In genomic region chr16:91352749-91353148, GRCm38 (mm10) we compare ENCODE assay signal across 11 mouse cellular contexts. TPM values are rescaled to one million over a fixed set of nuclear protein-coding genes. Genes with fewer than 3 reads are reported as not detected.
DNase-seq lines count a peak whose midpoint lies in the region; ATAC-seq and TF ChIP-seq lines count a peak whose summit lies in the region.
"Had no signal": no experiment of that assay in that cellular context is flagged by ENCODE, and none has a peak within 500 bp of the region (broad histone marks: within the 10 kb centered on the region; RNA-seq: fewer than 3 reads in every experiment).

No protein-coding gene starts in this region.

- no peak overlapping the region for H3K27ac ChIP-seq in lung, embryonic 15.5 days
- H3K27ac ChIP-seq in intestine, postnatal 0 days (ENCODE audit: low read depth, low read length) = no peak overlapping the region
- no peak overlapping the region for H3K27ac ChIP-seq in stomach, embryonic 15.5 days
- H3K27ac ChIP-seq: embryonic facial prominence, embryonic 15.5 days had no signal

- peak; percentile 60; the same call in 1 of the 2 replicates for ATAC-seq in lung, embryonic 15.5 days (ENCODE audit: borderline replicate concordance, extremely low read depth, low FRiP score, low TSS enrichment)
- ATAC-seq in intestine, postnatal 0 days = peak; percentile 30; the same call in 1 of the 2 replicates
- peak; percentile 93 for ATAC-seq in stomach, embryonic 15.5 days (ENCODE audit: insufficient read depth, low FRiP score, low read depth)

- no peaks in the 10 kb centered on the region for H3K9me3 ChIP-seq in lung, embryonic 15.5 days
- no peaks in the 10 kb centered on the region for H3K9me3 ChIP-seq in intestine, postnatal 0 days (ENCODE audit: control insufficient read depth)
- no peaks in the 10 kb centered on the region for H3K9me3 ChIP-seq in stomach, embryonic 15.5 days
- H3K9me3 ChIP-seq: embryonic facial prominence, embryonic 15.5 days had no signal

- peak; percentile 60 for DNase-seq in adrenal gland, adult 2 months
- no peak for DNase-seq in adrenal gland, postnatal 4 days (ENCODE audit: low spot score in 2 of 2)
- no peak for DNase-seq in lung, postnatal 14 days
- DNase-seq in cerebellum, adult 11 months = no peak
- DNase-seq in cerebellum, postnatal 10 days = no peak

- 57% methylated on average over 7 of the region's 7 CpGs for WGBS in lung, embryonic 15.5 days
- 53% methylated on average over 7 of the region's 7 CpGs for WGBS in intestine, postnatal 0 days
- WGBS in stomach, embryonic 15.5 days = 49% methylated on average over 7 of the region's 7 CpGs

- no peaks in the 10 kb centered on the region for H3K36me3 ChIP-seq in lung, embryonic 15.5 days
- no peaks in the 10 kb centered on the region for H3K36me3 ChIP-seq in intestine, postnatal 0 days (ENCODE audit: control insufficient read depth, insufficient read depth)
- no peaks in the 10 kb centered on the region for H3K36me3 ChIP-seq in stomach, embryonic 15.5 days
- H3K36me3 ChIP-seq: embryonic facial prominence, embryonic 15.5 days had no signal

- no peak overlapping the region for H3K4me3 ChIP-seq in lung, embryonic 15.5 days
- no peak overlapping the region for H3K4me3 ChIP-seq in intestine, postnatal 0 days (ENCODE audit: low read depth, low read length)
- H3K4me3 ChIP-seq in stomach, embryonic 15.5 days (replicated peaks) = no peak overlapping the region
- H3K4me3 ChIP-seq: embryonic facial prominence, embryonic 15.5 days had no signal

- H3K4me1 ChIP-seq in lung, embryonic 15.5 days = no peaks in the 10 kb centered on the region
- H3K4me1 ChIP-seq in intestine, postnatal 0 days (replicated peaks; ENCODE audit: control insufficient read depth, insufficient read depth, low read length) = no peaks in the 10 kb centered on the region
- no peaks in the 10 kb centered on the region for H3K4me1 ChIP-seq in stomach, embryonic 15.5 days

- no peak overlapping the region for H3K4me2 ChIP-seq in lung, embryonic 15.5 days
- no peak overlapping the region for H3K4me2 ChIP-seq in intestine, postnatal 0 days (replicated peaks; ENCODE audit: low read depth)
- H3K4me2 ChIP-seq in stomach, embryonic 15.5 days = no peak overlapping the region
- H3K4me2 ChIP-seq: embryonic facial prominence, embryonic 15.5 days had no signal

- H3K9ac ChIP-seq in lung, embryonic 15.5 days = no peak overlapping the region
- H3K9ac ChIP-seq in intestine, postnatal 0 days (ENCODE audit: low read depth, low read length) = no peak overlapping the region
- no peak overlapping the region for H3K9ac ChIP-seq in stomach, embryonic 15.5 days
- H3K9ac ChIP-seq: embryonic facial prominence, embryonic 15.5 days had no signal

- TF ChIP-seq CTCF in intestine, postnatal 0 days (IDR thresholded peaks at IDR 0.05; ENCODE audit: low read depth) = no peak

- H3K27me3 ChIP-seq in lung, embryonic 15.5 days = peaks cover 21% of the 10 kb centered on the region; the same call in 1 of the 2 replicates
- H3K27me3 ChIP-seq in intestine, postnatal 0 days (replicated peaks; ENCODE audit: control insufficient read depth, insufficient read depth, low read length) = peaks cover 9% of the 10 kb centered on the region
- peaks cover 6% of the 10 kb centered on the region; the same call in 1 of the 2 replicates for H3K27me3 ChIP-seq in stomach, embryonic 15.5 days (replicated peaks)

RNA-seq across cellular contexts. Expression of gene Ifnar2, which starts 19.8 kb away (rescaled TPM):
- 100 to 1,000 TPM; 112 to 134 TPM for total RNA-seq in adrenal gland, adult 2 months (2021)
- 225 and 282 TPM in 2 replicates for polyA plus RNA-seq in adrenal gland, adult 2 months (2012; rRNA removed)
- total RNA-seq in adrenal gland, postnatal 4 days (2021) = 10 to 100 TPM; 68.7 to 72.6 TPM
- polyA plus RNA-seq in lung, embryonic 15.5 days (2015; fragmentation: Nextera tagmentation; extraction: Ambion mirVana) = 61.9 and 70.3 TPM in 2 replicates
- 68.4 and 75.5 TPM in 2 replicates for polyA plus RNA-seq in intestine, postnatal 0 days (2015; fragmentation: Nextera tagmentation; extraction: Ambion mirVana)
- polyA plus RNA-seq in stomach, embryonic 15.5 days (2015; fragmentation: Nextera tagmentation; extraction: Ambion mirVana) = 49.4 and 60.4 TPM in 2 replicates

RNA-seq across cellular contexts. Expression of gene Gm21970, which starts 38.8 kb away (rescaled TPM):
- under 1 TPM in 1 of 2 experiments, not detected in 1; 0.69 TPM for total RNA-seq in adrenal gland, adult 2 months (2021)
- not detected in 2 replicates for polyA plus RNA-seq in adrenal gland, adult 2 months (2012; rRNA removed)
- total RNA-seq in adrenal gland, postnatal 4 days (2021) = under 1 TPM in 1 of 2 experiments, not detected in 1; 0.59 TPM
- 0.36 TPM in 1 of 2 replicates, not detected in the other for polyA plus RNA-seq in lung, embryonic 15.5 days (2015; fragmentation: Nextera tagmentation; extraction: Ambion mirVana)
- not detected in 2 replicates for polyA plus RNA-seq in intestine, postnatal 0 days (2015; fragmentation: Nextera tagmentation; extraction: Ambion mirVana)
- not detected in 2 replicates for polyA plus RNA-seq in stomach, embryonic 15.5 days (2015; fragmentation: Nextera tagmentation; extraction: Ambion mirVana)
- total RNA-seq: adrenal gland, postnatal 36 days; left cerebral cortex, postnatal 14 days had no signal
- polyA plus RNA-seq: embryonic facial prominence, embryonic 15.5 days had no signal

RNA-seq across cellular contexts. Expression of gene Il10rb, which starts 53.2 kb away (rescaled TPM):
- total RNA-seq in adrenal gland, adult 2 months (2021) = 100 to 1,000 TPM; 255 to 258 TPM
- 97.1 and 107 TPM in 2 replicates for polyA plus RNA-seq in adrenal gland, adult 2 months (2012; rRNA removed)
- 100 to 1,000 TPM; 115 to 126 TPM for total RNA-seq in adrenal gland, postnatal 4 days (2021)
- 45.0 and 49.5 TPM in 2 replicates for polyA plus RNA-seq in lung, embryonic 15.5 days (2015; fragmentation: Nextera tagmentation; extraction: Ambion mirVana)
- 123 and 124 TPM in 2 replicates for polyA plus RNA-seq in intestine, postnatal 0 days (2015; fragmentation: Nextera tagmentation; extraction: Ambion mirVana)
- polyA plus RNA-seq in stomach, embryonic 15.5 days (2015; fragmentation: Nextera tagmentation; extraction: Ambion mirVana) = 45.5 and 53.4 TPM in 2 replicates

Comparison
In these comparisons a context has a peak if more than half of its experiments do, and no peak if none do; other contexts are left out.
1. ATAC-seq: peak in every context shown above with its lines; median percentile 93 in stomach, embryonic 15.5 days; 60 in lung, embryonic 15.5 days; 30 in intestine, postnatal 0 days.